Mouse (Mus musculus) cerebellum, adult 18-20 months (tissue): ENCODE measurements around the gene Cdan1.
A peak's percentile ranks its signal among the peaks of the same experiment; 100 is the strongest.

Source experiments
- DNase-seq, 2 experiments: peaks; one replicate each; pipeline ENCODE4 v3.0.0; 2021

The Cdan1 gene

GRCm38 (mm10) chr2:120849449-120850423 lies at the start of gene Cdan1:
TSS of gene Cdan1 (minus strand) at chr2:120850128.
- DNase-seq: peak in 1 of 2 experiments; percentile 61

- no peak for DNase-seq
Observed at GRCm38 (mm10) chr2:120896361-120896760, 46.4 kb upstream of the Cdan1 start.

- no peak for DNase-seq
Observed at GRCm38 (mm10) chr2:120887601-120888000, 37.7 kb upstream of the Cdan1 start.

- no peak for DNase-seq
Observed at GRCm38 (mm10) chr2:120873192-120873591, 23.3 kb upstream of the Cdan1 start.

- DNase-seq: no peak
Observed at GRCm38 (mm10) chr2:120871447-120872336, 21.8 kb upstream of the Cdan1 start.

- no peak for DNase-seq
Observed at GRCm38 (mm10) chr2:120867336-120867735, 17.4 kb upstream of the Cdan1 start.

- peak; percentile 40 to 54 for DNase-seq
Observed at GRCm38 (mm10) chr2:120866561-120866960, 16.6 kb upstream of the Cdan1 start.

GRCm38 (mm10) chr2:120863389-120863788 lies 13.5 kb upstream of the Cdan1 start:
- DNase-seq: no peak

GRCm38 (mm10) chr2:120860699-120861098 lies 10.8 kb upstream of the Cdan1 start:
- DNase-seq: no peak

GRCm38 (mm10) chr2:120858131-120858530 lies 8.2 kb upstream of the Cdan1 start:
- DNase-seq: no peak

- no peak for DNase-seq
Observed at GRCm38 (mm10) chr2:120853151-120853550, 3.2 kb upstream of the Cdan1 start.

- DNase-seq: no peak
Observed at GRCm38 (mm10) chr2:120852626-120853025, 2.7 kb upstream of the Cdan1 start.

GRCm38 (mm10) chr2:120850424-120851082 lies 625 bp upstream of the Cdan1 start, which contains the start of gene Ttbk2:
TSS of gene Ttbk2 (minus strand) at chr2:120850604.
- DNase-seq: peak; percentile 98 to 99

- no peak for DNase-seq
Observed at GRCm38 (mm10) chr2:120845280-120845679, 4.6 kb downstream of the Cdan1 start.

GRCm38 (mm10) chr2:120843990-120844389 lies 5.9 kb downstream of the Cdan1 start:
- DNase-seq: no peak

- no peak for DNase-seq
Observed at GRCm38 (mm10) chr2:120841211-120841610, 8.7 kb downstream of the Cdan1 start.

GRCm38 (mm10) chr2:120835167-120835566 lies 14.8 kb downstream of the Cdan1 start:
- DNase-seq: no peak

- no peak for DNase-seq
Observed at GRCm38 (mm10) chr2:120826936-120827638, 22.8 kb downstream of the Cdan1 start.

- no peak for DNase-seq
Observed at GRCm38 (mm10) chr2:120770265-120770935, 79.5 kb downstream of the Cdan1 start.

- DNase-seq: no peak
Observed at GRCm38 (mm10) chr2:120761922-120762321, 88.0 kb downstream of the Cdan1 start.

GRCm38 (mm10) chr2:120748041-120748440 lies 101.9 kb downstream of the Cdan1 start:
- DNase-seq: no peak
